In the genomic region with DNA sequence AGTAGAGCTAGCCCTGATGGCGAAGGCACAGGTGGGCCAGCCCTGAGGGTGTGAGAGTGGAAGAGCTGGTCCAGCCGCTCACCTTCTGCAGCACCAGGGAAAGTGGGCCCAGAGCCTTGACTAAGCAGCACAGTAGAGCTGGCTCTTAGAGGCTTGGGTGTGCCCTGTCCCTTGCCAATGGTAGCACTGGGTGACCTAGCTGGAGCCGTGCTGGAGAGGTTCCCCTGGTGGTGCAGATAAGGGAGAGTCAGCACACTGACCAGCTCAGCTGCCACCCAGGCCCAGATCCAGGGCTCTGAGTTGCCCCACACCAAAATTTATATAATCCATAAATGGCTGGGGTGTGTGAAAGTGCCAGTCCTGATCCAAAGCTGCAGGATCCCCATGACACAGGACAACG, we compare ENCODE assay signal across 16 mouse cellular contexts.
A peak's percentile ranks its signal among the peaks of the same experiment; 100 is the strongest.
DNase-seq lines count a peak whose midpoint lies in the region; ATAC-seq and TF ChIP-seq lines count a peak whose summit lies in the region.
"Had no signal": no experiment of that assay in that cellular context is flagged by ENCODE, and none has a peak within 500 bp of the region (broad histone marks: within the 10 kb centered on the region; RNA-seq: fewer than 3 reads in every experiment).

No protein-coding gene starts in this region.

- peak; percentile 37; the same call in 1 of the 2 replicates for ATAC-seq in lung, embryonic 15.5 days (ENCODE audit: borderline replicate concordance, extremely low read depth, low FRiP score, low TSS enrichment)
- ATAC-seq in heart, embryonic 16.5 days (replicated peaks; ENCODE audit: extremely low read depth, insufficient read depth, low FRiP score): no peak
- peak; percentile 55 for ATAC-seq in liver, postnatal 0 days
- ATAC-seq: intestine, embryonic 16.5 days had no signal

- DNase-seq in heart, adult 2 months: peak in 1 of 2 experiments; percentile 58
- DNase-seq in heart, postnatal 10 days: no peak
- no peak for DNase-seq in lung, adult 2 months
- peak; percentile 43 for DNase-seq in liver, postnatal 0 days
- no peak for DNase-seq in natural killer cell, adult 2 months (ENCODE audit: low spot score in 2 of 2)
- DNase-seq in left cerebral cortex, postnatal 25 days (ENCODE audit: low spot score in 2 of 2): no peak
- DNase-seq: cerebellum, adult 11 months; cerebellum, postnatal 25 days; gastrocnemius, postnatal 25 days; kidney, postnatal 14 days; lung, adult 18-20 months had no signal

- H3K9me3 ChIP-seq in lung, embryonic 15.5 days: no peaks in the 10 kb centered on the region
- no peaks in the 10 kb centered on the region for H3K9me3 ChIP-seq in heart, embryonic 16.5 days (replicated peaks; ENCODE audit: control insufficient read depth, low read length)
- H3K9me3 ChIP-seq in liver, postnatal 0 days (ENCODE audit: low read length): no peaks in the 10 kb centered on the region
- H3K9me3 ChIP-seq: midbrain, embryonic 10.5 days had no signal

- no peak overlapping the region for H3K4me2 ChIP-seq in lung, embryonic 15.5 days
- no peak overlapping the region for H3K4me2 ChIP-seq in heart, embryonic 16.5 days (ENCODE audit: low read depth, low read length)
- H3K4me2 ChIP-seq in liver, postnatal 0 days (ENCODE audit: low read depth, low read length): 0 out of 2 replicates have a peak overlapping the region, but pooled peaks have one; percentile 8
- H3K4me2 ChIP-seq: hindbrain, embryonic 14.5 days had no signal

- WGBS in heart, adult 2 months: 56% methylated on average over 4 of the region's 4 CpGs
- WGBS in lung, embryonic 15.5 days: 79% methylated on average over 4 of the region's 4 CpGs
- 66% methylated on average over 4 of the region's 4 CpGs for WGBS in lung, adult 2 months
- WGBS in heart, embryonic 16.5 days: 69% methylated on average over 4 of the region's 4 CpGs
- 71% methylated on average over 4 of the region's 4 CpGs for WGBS in liver, postnatal 0 days (ENCODE audit: insufficient replicate concordance)

- no peaks in the 10 kb centered on the region for H3K27me3 ChIP-seq in heart, adult 2 months (ENCODE audit: control insufficient read depth, insufficient read depth, low read length)
- no peaks in the 10 kb centered on the region for H3K27me3 ChIP-seq in lung, embryonic 15.5 days
- H3K27me3 ChIP-seq in heart, embryonic 16.5 days (ENCODE audit: control insufficient read depth, insufficient read depth, low read length): no peaks in the 10 kb centered on the region
- H3K27me3 ChIP-seq in liver, postnatal 0 days (ENCODE audit: insufficient read depth, low read length): no peaks in the 10 kb centered on the region

- intact Hi-C loops in heart, adult 2 months (cut with DNase I): no loop called here
- intact Hi-C loops in heart, postnatal 10 days (cut with DNase I): no loop called here
- intact Hi-C loops in left cerebral cortex, postnatal 25 days (cut with DNase I): no loop called here

- no peak overlapping the region for H3K4me3 ChIP-seq in heart, adult 2 months
- H3K4me3 ChIP-seq in lung, embryonic 15.5 days: no peak overlapping the region
- no peak overlapping the region for H3K4me3 ChIP-seq in lung, adult 2 months (replicated peaks; ENCODE audit: extremely low read depth, low read depth, low read length)
- no peak overlapping the region for H3K4me3 ChIP-seq in heart, embryonic 16.5 days (ENCODE audit: low read length)
- H3K4me3 ChIP-seq in liver, postnatal 0 days (ENCODE audit: low read depth, low read length): no peak overlapping the region
- H3K4me3 ChIP-seq: midbrain, embryonic 10.5 days had no signal

- peaks cover 32% of the 10 kb centered on the region for H3K4me1 ChIP-seq in heart, adult 2 months (ENCODE audit: control insufficient read depth, insufficient read depth, low read length)
- H3K4me1 ChIP-seq in lung, embryonic 15.5 days: peaks cover 35% of the 10 kb centered on the region
- H3K4me1 ChIP-seq in lung, adult 2 months (ENCODE audit: control insufficient read depth, insufficient read depth, low read length): peaks cover 3% of the 10 kb centered on the region
- peaks cover 67% of the 10 kb centered on the region for H3K4me1 ChIP-seq in heart, embryonic 16.5 days (ENCODE audit: control insufficient read depth, insufficient read depth, low read length)
- peaks cover 26% of the 10 kb centered on the region for H3K4me1 ChIP-seq in liver, postnatal 0 days (ENCODE audit: insufficient read depth)

- no peaks in the 10 kb centered on the region for H3K36me3 ChIP-seq in heart, adult 2 months (ENCODE audit: control insufficient read depth, insufficient read depth, low read length)
- H3K36me3 ChIP-seq in lung, embryonic 15.5 days: no peaks in the 10 kb centered on the region
- no peaks in the 10 kb centered on the region for H3K36me3 ChIP-seq in heart, embryonic 16.5 days (ENCODE audit: control insufficient read depth, insufficient read depth)
- peaks cover 2% of the 10 kb centered on the region; the same call in 1 of the 2 replicates for H3K36me3 ChIP-seq in liver, postnatal 0 days (replicated peaks; ENCODE audit: insufficient read depth, low read length)
- H3K36me3 ChIP-seq: midbrain, embryonic 10.5 days had no signal

- TF ChIP-seq EP300 in heart, adult 2 months (IDR thresholded peaks at IDR 0.05; ENCODE audit: insufficient read depth, low read depth, low read length): 0 out of 2 replicates have a peak, but pooled peaks have one; percentile 37
- TF ChIP-seq EP300 in liver, postnatal 0 days (IDR thresholded peaks at IDR 0.05; ENCODE audit: low read depth): no peak

- peak; percentile 25 for TF ChIP-seq CTCF in heart, adult 2 months (IDR thresholded peaks at IDR 0.05)
- no peak for TF ChIP-seq CTCF in lung, adult 2 months (IDR thresholded peaks at IDR 0.05; ENCODE audit: insufficient read depth, low read length)
- peak; percentile 41 for TF ChIP-seq CTCF in liver, postnatal 0 days (IDR thresholded peaks at IDR 0.05; ENCODE audit: low read depth)

- no peak for TF ChIP-seq POLR2A in heart, adult 2 months (IDR thresholded peaks at IDR 0.05; ENCODE audit: insufficient read depth, low read depth, low read length)
- TF ChIP-seq POLR2A in lung, adult 2 months (IDR thresholded peaks at IDR 0.05; ENCODE audit: borderline replicate concordance, extremely low read depth, low read depth, low read length): no peak

- no peaks in the 10 kb centered on the region for H3K79me2 ChIP-seq in heart, adult 2 months (replicated peaks; ENCODE audit: control insufficient read depth, insufficient read depth, low read length)

- no peak overlapping the region for H3K27ac ChIP-seq in heart, adult 2 months
- no peak overlapping the region for H3K27ac ChIP-seq in lung, embryonic 15.5 days
- 0 out of 2 replicates have a peak overlapping the region, but pooled peaks have one; percentile 2 for H3K27ac ChIP-seq in heart, embryonic 16.5 days (ENCODE audit: low read length)
- peak overlapping the region; percentile 29 for H3K27ac ChIP-seq in liver, postnatal 0 days (ENCODE audit: low read depth)
- H3K27ac ChIP-seq: hindbrain, embryonic 14.5 days; midbrain, embryonic 10.5 days had no signal

- H3K9ac ChIP-seq in heart, adult 2 months (ENCODE audit: low read depth, low read length): no peak overlapping the region
- no peak overlapping the region for H3K9ac ChIP-seq in lung, embryonic 15.5 days
- no peak overlapping the region for H3K9ac ChIP-seq in heart, embryonic 16.5 days (ENCODE audit: low read length)
- H3K9ac ChIP-seq in liver, postnatal 0 days (replicated peaks): no peak overlapping the region; the same call in 1 of the 2 replicates
- H3K9ac ChIP-seq: hindbrain, embryonic 14.5 days had no signal

Comparison
In these comparisons a context has a peak if more than half of its experiments do, and no peak if none do; other contexts are left out.
1. H3K27ac ChIP-seq: peak in heart, embryonic 16.5 days (single experiment) and liver, postnatal 0 days (single experiment); none in heart, adult 2 months (single experiment) and lung, embryonic 15.5 days (single experiment).